Mouse (Mus musculus) C2C12 (cell line): ENCODE data around the gene Dapk1.

Experiments used
- CEBPB ChIP-seq: IDR thresholded peaks from one replicate; pipeline ENCODE4 v1.6.1; 2011; ENCODE audit warnings: low read depth, mild to moderate bottlenecking, control low read depth, moderate library complexity
- CTCF ChIP-seq: IDR thresholded peaks from one replicate; pipeline ENCODE4 v1.5.1; 2011; ENCODE audit not compliant: control insufficient read depth, insufficient read depth, insufficient read length
- FOSL1 ChIP-seq: IDR thresholded peaks from one replicate; pipeline ENCODE4 v1.8.0; 2011; ENCODE audit warnings: mild to moderate bottlenecking, low read length; ENCODE audit not compliant: poor library complexity, insufficient read depth, severe bottlenecking
- MAX ChIP-seq: IDR thresholded peaks from one replicate; pipeline ENCODE4 v1.6.1; 2011; ENCODE audit warnings: mild to moderate bottlenecking, control low read depth
- MYOD1 ChIP-seq: IDR thresholded peaks from one replicate; pipeline ENCODE4 v1.6.1; 2011; ENCODE audit warnings: low read depth; ENCODE audit not compliant: control insufficient read depth, insufficient read length
- MYOG ChIP-seq: IDR thresholded peaks from one replicate; pipeline ENCODE4 v1.6.1; 2011; ENCODE audit not compliant: control insufficient read depth, insufficient read length; ENCODE audit errors: extremely low read depth
- USF1 ChIP-seq: IDR thresholded peaks from one replicate; pipeline ENCODE4 v1.6.1; 2011; ENCODE audit warnings: low read depth, mild to moderate bottlenecking, control low read depth, moderate library complexity

- TF ChIP-seq CTCF (no peak), CEBPB (no peak), USF1 (no peak), MAX (no peak), MYOG (no peak), FOSL1 (no peak), MYOD1 (no peak)
Observed at GRCm38 (mm10) chr13:60743381-60744077, 141.8 kb downstream of the Dapk1 start.
